Mouse (Mus musculus) myocyte (in vitro differentiated cells): Measurements from ENCODE around the gene Slain1. TPM values are rescaled to one million over a fixed set of nuclear protein-coding genes. Genes with fewer than 3 reads are reported as not detected.

Source experiments
- H3K27me3 ChIP-seq: one replicate; pipeline ENCODE4 v1.6.1; 2011; ENCODE audit not compliant: control insufficient read depth, insufficient read depth, insufficient read length
- H3K36me3 ChIP-seq: one replicate; pipeline ENCODE4 v1.6.1; 2011; ENCODE audit not compliant: control insufficient read depth, insufficient read depth
- H3K4me2 ChIP-seq: one replicate; pipeline ENCODE4 v1.6.1; 2011; ENCODE audit warnings: low read depth, control low read depth
- H3K4me3 ChIP-seq: one replicate; pipeline ENCODE4 v1.5.1; 2011; ENCODE audit warnings: mild to moderate bottlenecking, control low read depth, moderate library complexity
- H3K79me2 ChIP-seq: one replicate; pipeline ENCODE4 v1.6.1; 2011; ENCODE audit not compliant: control insufficient read depth, insufficient read depth
- H3ac ChIP-seq: one replicate; pipeline ENCODE4 v1.6.1; 2011; ENCODE audit not compliant: control insufficient read depth, insufficient read length
- CEBPB ChIP-seq: IDR thresholded peaks from 2 replicates; pipeline ENCODE4 v1.6.1; 2011; ENCODE audit warnings: mild to moderate bottlenecking, moderate library complexity; ENCODE audit not compliant: poor library complexity, insufficient read depth, severe bottlenecking
- E2F4 ChIP-seq: IDR thresholded peaks from one replicate; pipeline ENCODE4 v1.6.1; 2011; ENCODE audit warnings: mild to moderate bottlenecking, control low read depth, moderate library complexity; ENCODE audit not compliant: insufficient read depth
- MAX ChIP-seq: IDR thresholded peaks from one replicate; pipeline ENCODE4 v1.6.1; 2011; ENCODE audit warnings: low read depth, mild to moderate bottlenecking, control low read depth
- MYOD1 ChIP-seq, 3 experiments: IDR thresholded peaks; one replicate each; pipeline ENCODE4 v1.6.1; 2011; ENCODE audit warnings: control low read depth in 2 of 3, low read depth in 2 of 3, mild to moderate bottlenecking in 2 of 3, moderate library complexity in 1 of 3; ENCODE audit not compliant: insufficient read length in 2 of 3, control insufficient read depth in 1 of 3
- MYOG ChIP-seq, 3 experiments: IDR thresholded peaks; one replicate each; pipeline ENCODE4 v1.6.1; 2011; ENCODE audit warnings: control low read depth in 2 of 3, low read depth in 2 of 3, mild to moderate bottlenecking in 2 of 3; ENCODE audit not compliant: insufficient read length in 2 of 3, control insufficient read depth in 1 of 3, insufficient read depth in 1 of 3
- POLR2A ChIP-seq: IDR thresholded peaks from one replicate; pipeline ENCODE4 v1.6.1; 2011; ENCODE audit warnings: low read depth, mild to moderate bottlenecking, control low read depth, moderate library complexity; ENCODE audit not compliant: insufficient read length
- POLR2AphosphoS2 ChIP-seq: IDR thresholded peaks from one replicate; pipeline ENCODE4 v1.6.1; 2011; ENCODE audit warnings: low read depth, control low read depth; ENCODE audit not compliant: insufficient read length
- REST ChIP-seq: IDR thresholded peaks from one replicate; pipeline ENCODE4 v1.6.1; 2011; ENCODE audit warnings: mild to moderate bottlenecking, control low read depth, moderate library complexity; ENCODE audit not compliant: insufficient read depth, insufficient read length
- SRF ChIP-seq: IDR thresholded peaks from one replicate; pipeline ENCODE4 v1.6.1; 2011; ENCODE audit warnings: low read depth; ENCODE audit not compliant: control insufficient read depth, insufficient read length
- TCF12 ChIP-seq: IDR thresholded peaks from one replicate; pipeline ENCODE4 v1.6.1; 2011; ENCODE audit warnings: mild to moderate bottlenecking, control low read depth; ENCODE audit not compliant: poor library complexity, insufficient read depth, severe bottlenecking
- TCF3 ChIP-seq: IDR thresholded peaks from one replicate; pipeline ENCODE4 v1.6.1; 2011; ENCODE audit warnings: low read depth, control low read depth; ENCODE audit not compliant: insufficient read length
- USF1 ChIP-seq: IDR thresholded peaks from one replicate; pipeline ENCODE4 v1.6.1; 2011; ENCODE audit warnings: low read depth, mild to moderate bottlenecking, control low read depth, moderate library complexity
- polyA plus RNA-seq: library from polyadenylated mRNA; unstranded; fragments of >200 nt; fragmentation: generic; extraction: Trizol; gene quantifications from one replicate; pipeline ENCODE4 v1.2.1, GENCODE M21; 2012; ENCODE audit warnings: missing spikeins

Slain1 gene
- polyA plus RNA-seq, 1 experiment, result not detected

DNA sequence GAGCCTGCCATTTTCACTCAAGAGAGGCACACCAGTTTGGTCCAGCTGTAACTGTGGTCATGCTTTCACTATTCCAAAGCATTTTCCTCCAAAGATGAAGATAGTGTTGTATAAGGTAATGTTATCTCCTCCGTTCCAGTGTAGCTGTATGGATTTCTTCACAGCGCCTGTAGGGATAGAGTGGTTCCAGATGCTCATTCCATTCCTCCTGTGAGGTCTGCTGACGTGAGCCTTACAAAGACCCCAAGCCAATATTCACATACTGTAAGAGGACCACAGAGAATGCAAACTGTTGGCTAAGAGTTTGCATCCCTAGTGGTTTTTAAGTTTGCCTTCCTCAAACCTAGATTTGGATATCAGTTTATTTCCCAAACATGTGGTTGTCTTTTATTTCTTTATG lies 45.6 kb downstream of the Slain1 start:
- no peaks in the 10 kb centered on the region for H3K36me3 ChIP-seq
- no peaks in the 10 kb centered on the region for H3K27me3 ChIP-seq
- H3K79me2 ChIP-seq, result no peaks in the 10 kb centered on the region
- no peak overlapping the region for H3K4me3 ChIP-seq
- no peak for TF ChIP-seq TCF12
- TF ChIP-seq MAX, result no peak
- no peak for TF ChIP-seq POLR2A
- no peak for TF ChIP-seq MYOG (IDR thresholded peaks at IDR 0.05; ENCODE audit: control insufficient read depth in 1 of 3, insufficient read depth in 1 of 3, insufficient read length in 2 of 3, low read depth in 2 of 3)
- no peak for TF ChIP-seq MYOD1 (IDR thresholded peaks at IDR 0.05; ENCODE audit: control insufficient read depth in 1 of 3, insufficient read length in 2 of 3, low read depth in 2 of 3)
- TF ChIP-seq E2F4, result no peak
- no peak for TF ChIP-seq TCF3
- no peak for TF ChIP-seq SRF
- TF ChIP-seq USF1, result no peak
- TF ChIP-seq POLR2AphosphoS2, result no peak
- TF ChIP-seq CEBPB, result no peak
- no peak for TF ChIP-seq REST
- no peak overlapping the region for H3ac ChIP-seq
- H3K4me2 ChIP-seq, result no peak overlapping the region

DNA sequence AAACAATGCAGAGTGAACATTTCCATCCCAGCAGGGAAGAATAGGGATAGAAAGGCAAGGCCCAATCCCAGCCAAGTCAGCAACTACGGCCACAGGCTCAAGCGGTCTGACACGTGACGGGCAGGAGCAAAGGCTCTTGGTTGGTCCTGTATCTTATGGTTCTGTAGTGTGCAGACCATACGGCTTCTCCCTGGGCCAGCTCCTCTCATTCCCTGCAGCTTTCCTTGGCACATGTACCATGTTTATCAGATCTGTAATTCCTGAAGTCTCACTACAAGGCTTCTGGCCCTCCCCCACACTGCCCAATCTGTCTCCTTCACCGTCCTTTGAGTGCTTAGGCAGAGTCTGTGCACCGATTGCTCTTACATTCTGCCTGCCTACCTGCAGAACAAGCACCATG lies 47.1 kb downstream of the Slain1 start:
- H3K4me3 ChIP-seq, result no peak overlapping the region
- no peak overlapping the region for H3K4me2 ChIP-seq
- no peaks in the 10 kb centered on the region for H3K27me3 ChIP-seq
- H3K36me3 ChIP-seq, result no peaks in the 10 kb centered on the region
- no peaks in the 10 kb centered on the region for H3K79me2 ChIP-seq
- TF ChIP-seq E2F4 (no peak), MYOD1 (IDR thresholded peaks at IDR 0.05; ENCODE audit: control insufficient read depth in 1 of 3, insufficient read length in 2 of 3, low read depth in 2 of 3) (no peak), TCF3 (no peak), MYOG (IDR thresholded peaks at IDR 0.05; ENCODE audit: control insufficient read depth in 1 of 3, insufficient read depth in 1 of 3, insufficient read length in 2 of 3, low read depth in 2 of 3) (no peak), POLR2AphosphoS2 (no peak), CEBPB (no peak)
- H3ac ChIP-seq, result no peak overlapping the region

DNA sequence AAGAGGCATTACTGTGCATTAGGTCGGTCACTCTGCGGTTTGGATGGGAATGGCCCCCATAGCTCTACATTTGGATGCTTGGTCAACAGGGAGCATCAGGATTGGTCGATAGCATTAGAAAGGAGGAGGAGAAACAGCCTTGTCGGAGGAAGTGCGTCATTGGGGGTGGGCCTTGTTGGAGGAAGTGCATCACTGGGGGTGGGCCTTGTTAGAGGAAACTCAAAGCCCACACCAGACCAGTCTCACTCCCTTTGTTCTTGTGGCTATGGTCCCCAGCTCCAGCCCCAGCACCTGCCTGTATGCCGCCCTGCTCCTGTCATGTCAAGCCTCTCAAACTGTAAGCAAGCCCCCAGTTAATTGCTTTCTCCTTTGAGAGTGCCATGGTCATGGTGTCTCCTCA lies 49.3 kb downstream of the Slain1 start:
- no peak for TF ChIP-seq USF1
- no peak overlapping the region for H3ac ChIP-seq
- no peaks in the 10 kb centered on the region for H3K36me3 ChIP-seq
- no peak overlapping the region for H3K4me2 ChIP-seq
- no peaks in the 10 kb centered on the region for H3K79me2 ChIP-seq
- no peaks in the 10 kb centered on the region for H3K27me3 ChIP-seq
- no peak overlapping the region for H3K4me3 ChIP-seq

DNA sequence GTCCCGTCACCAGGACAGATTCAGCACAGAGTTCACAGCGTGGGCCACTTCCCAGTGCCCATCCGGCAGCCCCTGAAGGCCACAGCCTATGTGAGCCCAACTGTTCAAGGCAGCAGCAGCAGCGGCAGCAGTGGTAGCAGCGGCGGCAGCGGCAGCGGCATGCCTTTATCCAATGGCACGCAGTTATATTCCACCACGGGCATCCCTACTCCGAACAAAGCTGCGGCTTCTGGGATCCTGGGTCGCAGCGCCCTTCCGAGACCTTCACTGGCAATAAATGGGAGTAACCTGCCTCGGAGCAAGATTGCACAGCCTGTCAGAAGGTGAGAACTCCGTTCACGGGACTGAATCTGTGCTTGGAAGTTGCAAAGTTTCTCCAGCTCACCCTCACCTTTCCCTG lies 52.5 kb downstream of the Slain1 start:
- H3ac ChIP-seq, result no peak overlapping the region
- H3K36me3 ChIP-seq, result no peaks in the 10 kb centered on the region
- no peaks in the 10 kb centered on the region for H3K27me3 ChIP-seq
- no peak overlapping the region for H3K4me2 ChIP-seq
- H3K79me2 ChIP-seq, result no peaks in the 10 kb centered on the region
- H3K4me3 ChIP-seq, result no peak overlapping the region
- TF ChIP-seq POLR2A, result no peak
- TF ChIP-seq E2F4, result no peak
- TF ChIP-seq MYOD1 (IDR thresholded peaks at IDR 0.05; ENCODE audit: control insufficient read depth in 1 of 3, insufficient read length in 2 of 3, low read depth in 2 of 3), result no peak
- TF ChIP-seq CEBPB, result no peak

DNA sequence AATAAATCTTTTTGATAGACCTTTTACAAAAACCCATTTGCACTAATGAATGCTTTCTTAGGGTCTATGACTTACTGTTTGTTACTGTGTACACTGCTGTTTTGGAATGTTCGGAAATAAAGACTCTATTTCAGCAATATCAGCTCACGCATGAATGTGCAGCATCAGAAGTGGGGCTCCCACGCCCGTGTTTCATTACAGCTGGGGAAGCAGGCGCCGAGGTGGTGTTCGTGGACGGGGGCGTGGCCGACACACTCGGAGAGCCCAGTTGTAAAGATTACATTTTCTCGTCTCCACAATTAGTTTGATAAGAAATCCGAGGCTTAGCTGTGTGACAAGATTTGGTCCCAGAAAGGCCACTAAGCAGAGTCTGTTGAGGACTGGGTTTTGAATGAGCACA lies 54.7 kb downstream of the Slain1 start:
- H3K4me3 ChIP-seq, result no peak overlapping the region
- H3K79me2 ChIP-seq, result no peaks in the 10 kb centered on the region
- H3K36me3 ChIP-seq, result no peaks in the 10 kb centered on the region
- no peaks in the 10 kb centered on the region for H3K27me3 ChIP-seq
- H3K4me2 ChIP-seq, result no peak overlapping the region
- no peak for TF ChIP-seq MYOG (IDR thresholded peaks at IDR 0.05; ENCODE audit: control insufficient read depth in 1 of 3, insufficient read depth in 1 of 3, insufficient read length in 2 of 3, low read depth in 2 of 3)
- TF ChIP-seq MYOD1 (IDR thresholded peaks at IDR 0.05; ENCODE audit: control insufficient read depth in 1 of 3, insufficient read length in 2 of 3, low read depth in 2 of 3), result no peak
- no peak for TF ChIP-seq MAX
- TF ChIP-seq E2F4, result no peak
- TF ChIP-seq TCF12, result no peak
- no peak for TF ChIP-seq TCF3
- no peak for TF ChIP-seq REST
- no peak for TF ChIP-seq POLR2A
- TF ChIP-seq SRF, result no peak
- no peak for TF ChIP-seq POLR2AphosphoS2
- no peak for TF ChIP-seq USF1
- no peak for TF ChIP-seq CEBPB
- no peak overlapping the region for H3ac ChIP-seq

DNA sequence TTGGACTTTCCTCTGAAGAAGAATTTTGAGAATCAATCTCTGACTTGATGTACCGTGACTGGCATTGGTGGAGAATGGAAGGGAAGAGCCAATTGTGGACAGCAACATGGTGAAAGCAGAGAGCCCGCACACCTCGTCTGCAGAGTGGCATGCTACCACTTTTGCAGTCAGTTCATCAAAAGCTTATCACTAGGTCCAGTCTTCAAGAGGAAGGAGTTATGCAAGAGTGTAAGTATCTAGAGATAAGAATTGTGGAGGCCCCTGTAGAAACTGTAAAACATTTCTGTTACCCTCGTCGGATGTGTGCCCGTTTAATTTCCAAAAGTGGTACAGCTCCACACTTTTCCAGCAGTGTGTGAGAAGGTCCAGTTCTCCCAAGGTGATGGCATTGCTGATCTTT lies 56.3 kb downstream of the Slain1 start:
- Histone ChIP-seq H3K4me3 (no peak overlapping the region), H3K36me3 (no peaks in the 10 kb centered on the region), H3K4me2 (no peak overlapping the region), H3K27me3 (no peaks in the 10 kb centered on the region), H3K79me2 (no peaks in the 10 kb centered on the region), H3ac (no peak overlapping the region)
- TF ChIP-seq CEBPB (no peak), REST (no peak), USF1 (no peak), E2F4 (no peak), POLR2AphosphoS2 (no peak), MAX (no peak), TCF12 (no peak), POLR2A (no peak), MYOD1 (IDR thresholded peaks at IDR 0.05; ENCODE audit: control insufficient read depth in 1 of 3, insufficient read length in 2 of 3, low read depth in 2 of 3) (no peak), SRF (no peak), TCF3 (no peak), MYOG (IDR thresholded peaks at IDR 0.05; ENCODE audit: control insufficient read depth in 1 of 3, insufficient read depth in 1 of 3, insufficient read length in 2 of 3, low read depth in 2 of 3) (no peak)
